Mouse (Mus musculus): ENCODE results near the gene Arhgap24.

Gene Arhgap24

DNA sequence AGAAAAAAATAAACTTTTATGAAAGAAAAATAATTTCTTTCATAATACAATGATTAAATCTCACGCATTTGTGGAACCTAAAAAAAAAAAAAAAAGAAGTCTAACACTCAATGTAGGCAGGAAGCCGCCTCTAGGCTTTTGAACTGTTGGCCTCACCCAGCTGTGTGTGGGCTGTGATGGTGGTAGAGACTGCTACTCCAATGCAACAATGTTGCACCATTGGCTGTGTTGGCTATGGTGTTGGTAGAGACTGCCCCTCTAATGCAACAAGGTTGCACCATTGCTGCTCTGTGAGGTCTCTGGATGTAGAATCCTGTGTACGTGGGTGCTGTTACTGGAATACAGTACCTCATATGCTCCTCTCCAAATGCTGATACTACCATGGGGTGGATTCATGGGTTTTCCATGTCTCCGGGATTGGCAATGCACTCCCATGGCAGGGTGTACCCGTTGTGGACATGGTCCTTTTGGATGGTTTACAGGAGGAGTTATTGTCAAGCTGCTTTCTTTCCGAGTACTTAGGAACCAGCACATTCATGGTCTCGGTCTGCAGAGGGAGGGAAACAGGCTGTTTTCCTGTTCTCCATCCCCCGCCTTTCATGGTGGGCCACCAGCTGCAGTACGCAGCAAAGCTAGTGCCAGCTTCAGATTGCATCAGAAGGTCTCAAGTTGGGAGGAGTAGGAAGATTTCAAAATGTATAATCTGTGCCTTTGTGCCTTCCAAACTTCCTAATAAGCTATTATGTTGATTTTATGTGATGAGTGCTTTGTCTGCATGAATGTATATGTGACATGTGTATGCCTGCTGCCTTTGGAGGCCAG is 186.8 kb downstream of the Arhgap24 start:
- DNase-seq (ENCODE audit: inconsistent age in 2 of 2, low spot score in 1 of 2) = no peak

DNA sequence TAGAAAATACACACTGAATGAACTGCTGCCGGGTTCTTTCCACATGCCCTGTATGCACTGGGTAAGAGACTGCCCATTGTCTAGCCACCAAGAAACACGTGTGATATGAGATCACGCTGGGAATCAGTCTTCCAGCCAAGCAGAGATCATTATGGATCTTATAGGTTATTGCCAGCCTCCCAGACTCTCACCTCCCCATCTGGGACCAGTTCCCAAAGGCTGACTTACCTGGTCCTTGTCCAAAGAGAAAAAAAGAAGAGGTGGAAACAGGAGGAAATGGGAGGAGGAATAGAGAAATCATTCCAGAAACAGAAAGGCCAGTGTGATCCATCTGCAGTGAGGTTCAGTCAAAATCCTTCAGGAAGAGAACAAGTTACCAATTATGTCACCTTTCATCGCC is 189.0 kb downstream of the Arhgap24 start:
- DNase-seq (ENCODE audit: inconsistent age in 2 of 2, low spot score in 1 of 2) = no peak

DNA sequence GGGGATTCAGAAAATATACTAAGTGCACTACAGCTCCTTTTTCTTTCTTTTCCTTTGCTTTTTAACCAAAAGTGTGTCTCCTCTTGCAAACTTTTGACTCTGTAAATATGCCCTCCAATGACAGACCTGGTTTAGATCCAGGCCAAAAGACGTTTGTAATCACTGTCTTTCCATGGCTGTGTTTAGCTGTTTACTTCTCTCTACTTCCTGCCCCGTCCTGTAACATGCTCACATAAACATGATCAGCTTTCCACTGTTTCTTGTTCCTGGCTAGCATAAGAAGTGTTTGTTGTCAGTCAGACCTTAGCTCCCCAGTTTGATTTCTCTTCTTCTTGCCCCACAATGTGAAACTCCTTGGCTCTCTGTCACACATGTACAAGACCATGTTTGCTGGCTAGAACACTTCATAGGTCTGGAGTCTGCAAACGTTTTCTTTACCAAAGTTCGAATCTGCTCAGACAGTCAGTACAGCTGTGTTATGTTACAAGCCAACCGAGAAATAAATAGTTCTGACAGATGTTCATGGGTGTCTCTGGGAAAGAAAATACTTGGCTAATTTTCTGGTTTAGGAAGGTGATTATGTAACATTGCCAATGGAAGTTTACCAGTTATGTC is 189.6 kb downstream of the Arhgap24 start:
- DNase-seq (ENCODE audit: inconsistent age in 2 of 2, low spot score in 1 of 2) = no peak

DNA sequence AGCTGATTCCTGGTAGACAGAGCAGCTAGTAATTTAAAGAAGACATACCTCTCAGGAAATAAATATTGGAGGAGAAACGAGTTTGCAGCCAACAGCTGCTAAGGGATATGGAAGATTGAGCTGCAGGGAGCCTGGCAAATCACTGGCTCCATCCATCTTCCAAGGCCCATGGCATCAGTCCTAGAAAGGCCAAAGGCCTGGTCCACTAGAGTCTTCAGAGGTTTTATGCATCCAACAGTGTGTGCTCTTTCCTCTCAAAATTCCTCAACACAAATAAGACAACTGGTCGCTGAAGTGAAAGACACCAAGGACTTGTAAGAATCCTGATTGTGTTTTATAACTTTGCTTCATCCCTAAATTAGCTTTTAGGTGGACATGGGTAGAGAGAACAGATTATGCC is 194.1 kb downstream of the Arhgap24 start:
- no peak for DNase-seq (ENCODE audit: inconsistent age in 2 of 2, low spot score in 1 of 2)

DNA sequence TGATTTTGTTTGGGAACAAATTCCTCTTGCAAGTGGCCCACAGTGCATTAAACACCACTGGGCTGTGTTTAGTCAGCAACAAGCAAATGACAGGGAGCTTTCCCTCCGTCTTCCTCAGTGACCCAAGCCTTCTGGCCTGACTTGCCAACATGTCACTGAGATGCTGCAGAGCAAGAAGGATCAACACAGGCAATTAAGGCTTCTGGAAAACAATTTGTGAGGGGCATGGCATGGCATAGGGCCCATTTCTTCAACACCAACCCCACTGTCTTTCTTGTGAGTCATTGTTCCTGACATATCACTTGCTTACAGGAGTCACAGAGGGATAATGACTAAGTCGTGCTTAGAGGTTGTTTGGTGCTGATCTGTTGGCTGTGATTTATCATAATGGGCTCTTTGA is 196.0 kb downstream of the Arhgap24 start:
- no peak for DNase-seq (ENCODE audit: inconsistent age in 2 of 2, low spot score in 1 of 2)

DNA sequence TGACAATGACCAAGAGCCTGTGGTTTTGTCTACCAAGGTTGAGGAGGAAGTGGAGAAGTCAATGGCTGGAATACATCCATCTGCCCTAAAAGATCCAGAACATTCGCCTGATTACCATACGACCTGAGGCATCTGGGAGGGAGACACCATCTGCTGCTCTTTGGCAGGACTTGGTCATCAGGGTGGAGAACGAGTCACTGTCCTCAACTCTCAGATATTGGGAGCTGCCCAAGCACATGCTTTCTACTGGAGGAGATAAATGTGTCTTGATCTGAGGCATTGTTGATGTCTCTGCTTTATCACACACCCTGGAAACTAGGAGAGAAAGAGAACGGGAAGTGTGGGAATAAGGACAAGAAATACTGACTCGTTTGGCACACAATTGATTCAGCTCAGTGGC is 206.5 kb downstream of the Arhgap24 start:
- no peak for DNase-seq (ENCODE audit: inconsistent age in 2 of 2, low spot score in 1 of 2)

DNA sequence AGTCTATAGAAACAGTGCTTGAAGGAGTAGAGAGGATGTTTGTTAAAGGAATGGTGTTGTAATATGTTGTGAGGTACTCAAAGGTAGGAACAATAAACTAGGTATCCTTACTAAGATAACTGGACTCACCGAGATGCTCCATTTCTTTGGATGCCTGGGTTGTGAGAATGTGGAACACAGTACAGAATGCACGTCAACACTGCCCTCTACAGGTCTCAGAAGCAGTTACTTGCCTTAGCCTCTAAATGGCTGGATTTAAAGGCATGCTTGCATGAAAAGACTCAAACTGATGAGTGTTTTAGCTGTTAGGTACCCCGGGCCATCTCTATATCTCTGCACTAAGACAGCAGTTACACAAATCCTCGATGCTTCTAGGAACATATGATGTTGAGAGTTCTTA is 211.3 kb downstream of the Arhgap24 start:
- DNase-seq (ENCODE audit: inconsistent age in 2 of 2, low spot score in 1 of 2) = peak; percentile 55 to 89

DNA sequence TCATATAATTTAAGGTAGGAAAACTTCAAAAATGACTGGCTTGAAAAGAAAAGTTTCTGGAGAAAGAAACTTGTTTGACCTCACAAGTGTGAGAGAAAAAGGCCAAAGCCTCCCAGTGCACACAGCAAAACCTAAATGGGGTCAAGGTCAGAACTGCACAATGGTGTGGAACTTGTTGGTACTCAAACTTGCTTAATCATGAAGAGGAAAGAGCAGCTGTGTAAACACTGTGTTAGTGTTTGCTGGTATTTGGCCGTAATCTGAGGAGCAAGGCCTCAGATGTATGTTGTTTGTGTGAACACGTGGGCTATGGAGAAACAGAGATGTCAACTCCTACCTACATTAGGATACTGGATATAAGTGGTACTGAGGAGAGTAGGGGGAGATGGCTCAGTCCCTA is 212.0 kb downstream of the Arhgap24 start:
- no peak for DNase-seq (ENCODE audit: inconsistent age in 2 of 2, low spot score in 1 of 2)

DNA sequence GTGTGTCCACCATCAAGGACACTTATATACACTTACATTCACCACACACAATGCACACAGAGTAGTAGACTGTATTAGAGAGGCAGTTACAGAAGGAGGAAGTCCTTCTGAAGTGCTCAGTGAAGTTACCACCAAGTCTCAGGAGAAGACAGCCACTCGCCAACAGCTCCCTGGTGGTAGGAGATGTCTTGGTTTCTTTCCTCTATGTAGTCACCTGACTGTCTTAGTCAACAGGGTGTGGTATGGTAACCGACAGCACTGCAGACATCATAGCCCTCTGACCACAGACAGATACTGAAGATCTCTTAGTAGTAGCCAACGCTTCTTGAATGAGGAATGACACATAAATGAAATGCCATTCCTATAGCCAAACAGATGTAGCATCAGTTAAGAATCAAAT is 212.7 kb downstream of the Arhgap24 start:
- DNase-seq (ENCODE audit: inconsistent age in 2 of 2, low spot score in 1 of 2) = no peak

DNA sequence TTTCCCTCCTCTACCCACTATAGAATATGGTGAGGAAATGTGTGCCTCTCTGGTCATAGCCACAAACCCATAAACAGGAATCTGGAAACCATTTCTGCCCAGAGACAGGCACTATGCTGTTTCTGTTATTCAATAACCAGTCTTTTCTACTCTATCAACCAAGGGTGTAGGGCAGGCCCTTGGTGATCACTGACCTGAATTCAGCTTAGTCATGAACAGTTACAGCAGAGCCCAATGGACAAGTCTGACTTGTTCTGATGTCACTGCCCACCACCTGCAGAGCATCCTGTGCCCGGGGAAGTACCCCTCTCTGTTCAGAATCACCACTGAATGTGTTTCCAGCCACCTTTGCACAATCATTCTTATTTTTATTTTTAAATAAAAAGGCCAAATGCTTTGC is 216.6 kb downstream of the Arhgap24 start:
- DNase-seq (ENCODE audit: inconsistent age in 2 of 2, low spot score in 1 of 2) = no peak

DNA sequence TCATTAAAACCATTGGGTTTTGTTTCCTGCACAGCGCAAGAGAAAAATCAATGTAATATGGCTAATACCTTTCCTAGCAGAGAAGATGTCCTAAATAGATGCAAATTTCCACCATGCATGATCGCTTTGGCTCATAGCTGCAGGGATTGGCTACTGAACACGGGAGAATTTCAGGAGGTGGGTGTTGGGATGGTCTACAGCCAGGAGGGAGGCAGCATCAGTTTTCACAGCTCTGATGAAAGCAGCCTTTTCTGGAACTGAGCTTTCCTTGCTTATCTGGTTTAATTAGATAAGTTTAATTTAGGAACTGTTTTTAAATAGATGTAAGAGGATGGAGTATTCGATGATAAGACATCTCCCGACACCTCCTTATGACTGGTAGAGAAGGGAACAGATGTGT is 217.2 kb downstream of the Arhgap24 start:
- no peak for DNase-seq (ENCODE audit: inconsistent age in 2 of 2, low spot score in 1 of 2)

DNA sequence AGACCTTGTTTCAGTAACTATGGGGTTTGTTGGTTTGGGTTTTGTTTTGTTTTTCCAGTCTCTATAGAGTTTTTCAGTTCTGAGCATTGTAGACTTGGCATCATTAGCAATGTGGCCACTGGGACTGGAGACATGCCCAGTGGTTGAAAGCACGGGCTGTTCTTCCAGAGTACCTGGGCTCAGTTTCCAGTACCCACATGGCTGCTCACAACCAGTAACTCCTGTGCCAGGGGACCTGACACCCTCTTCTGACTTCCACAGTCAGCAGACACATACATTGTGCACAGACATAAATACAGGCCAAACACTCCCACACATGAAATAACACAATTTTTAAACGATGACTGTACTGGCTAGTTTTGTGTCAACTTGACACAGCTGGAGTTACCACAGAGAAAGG is 217.7 kb downstream of the Arhgap24 start:
- peak in 1 of 2 experiments; percentile 32 for DNase-seq (ENCODE audit: inconsistent age in 2 of 2, low spot score in 1 of 2)

DNA sequence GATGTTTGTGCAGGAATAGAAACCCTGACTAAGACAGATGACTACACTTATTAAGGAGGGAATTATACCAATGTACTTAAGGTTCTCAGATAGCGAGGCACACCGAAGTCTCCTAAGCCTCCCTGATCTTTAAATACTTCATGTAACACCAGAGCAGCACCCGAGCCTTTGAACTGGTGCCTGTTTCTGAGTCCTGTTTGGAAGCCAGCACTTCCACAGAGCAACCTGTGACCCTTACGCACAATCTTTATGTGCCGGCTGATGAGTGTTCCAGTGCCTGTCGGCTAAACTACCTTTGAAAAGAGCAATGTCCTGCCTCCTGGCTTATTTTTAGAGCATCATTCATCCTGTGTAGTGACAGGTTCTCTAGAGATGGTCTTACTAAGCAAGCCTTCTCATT is 221.4 kb downstream of the Arhgap24 start:
- no peak for DNase-seq (ENCODE audit: inconsistent age in 2 of 2, low spot score in 1 of 2)

DNA sequence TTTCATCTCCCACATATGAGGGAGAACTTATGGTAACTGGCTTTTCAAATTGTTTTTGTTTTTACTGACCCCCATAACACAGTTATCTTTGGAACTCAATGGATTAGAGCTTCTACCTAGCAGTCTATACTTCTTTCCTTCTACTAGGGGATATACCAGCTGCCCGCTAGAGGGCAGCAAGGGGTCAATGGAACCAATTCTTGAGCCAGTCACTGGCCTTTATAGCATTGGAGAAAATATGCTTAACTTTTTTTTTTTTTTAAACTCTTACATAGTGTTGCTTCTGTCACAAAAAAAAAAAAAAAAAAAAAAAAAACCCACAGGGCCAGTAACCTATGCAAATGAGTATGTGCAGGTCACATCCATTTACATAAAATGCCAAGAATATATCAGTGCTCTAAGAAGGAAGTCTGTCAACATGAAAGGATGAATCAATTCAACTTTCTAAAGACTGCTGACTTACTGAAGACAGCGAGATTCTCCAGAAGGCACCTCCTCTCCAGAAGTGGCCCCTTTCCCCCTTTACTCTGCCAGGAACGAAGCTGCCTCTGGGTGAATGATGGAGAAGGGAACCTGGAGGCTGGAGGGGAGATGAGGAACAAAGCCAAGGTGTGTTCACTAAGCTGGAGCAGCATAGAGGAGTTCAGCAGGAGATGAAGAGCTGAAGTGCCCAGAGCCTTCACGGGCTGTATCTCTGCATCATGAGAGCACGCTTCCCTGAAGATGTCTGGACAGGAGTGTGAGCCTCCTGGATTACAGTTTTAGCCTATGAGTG is 222.3 kb downstream of the Arhgap24 start:
- DNase-seq (ENCODE audit: inconsistent age in 2 of 2, low spot score in 1 of 2) = peak; percentile 59 to 82

DNA sequence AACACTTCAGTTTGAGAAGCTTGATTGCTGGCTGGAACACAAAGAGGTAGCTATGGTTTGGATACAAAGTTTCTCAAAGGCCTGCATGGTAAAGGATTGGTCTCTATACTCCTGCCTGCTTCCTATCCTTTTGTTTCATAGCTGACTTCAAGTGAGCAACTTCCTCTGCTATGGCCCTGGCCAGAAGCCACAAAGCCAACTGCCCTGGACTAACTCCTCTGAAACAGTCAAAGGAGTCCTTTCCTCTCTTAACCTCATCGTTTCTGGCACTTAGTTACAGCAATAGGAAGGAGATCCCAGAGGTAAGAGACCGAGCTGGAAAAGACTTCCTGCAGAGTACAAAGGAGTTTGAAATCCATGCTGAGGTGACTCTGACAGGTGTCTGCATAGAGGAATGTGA is 224.0 kb downstream of the Arhgap24 start:
- no peak for DNase-seq (ENCODE audit: inconsistent age in 2 of 2, low spot score in 1 of 2)

DNA sequence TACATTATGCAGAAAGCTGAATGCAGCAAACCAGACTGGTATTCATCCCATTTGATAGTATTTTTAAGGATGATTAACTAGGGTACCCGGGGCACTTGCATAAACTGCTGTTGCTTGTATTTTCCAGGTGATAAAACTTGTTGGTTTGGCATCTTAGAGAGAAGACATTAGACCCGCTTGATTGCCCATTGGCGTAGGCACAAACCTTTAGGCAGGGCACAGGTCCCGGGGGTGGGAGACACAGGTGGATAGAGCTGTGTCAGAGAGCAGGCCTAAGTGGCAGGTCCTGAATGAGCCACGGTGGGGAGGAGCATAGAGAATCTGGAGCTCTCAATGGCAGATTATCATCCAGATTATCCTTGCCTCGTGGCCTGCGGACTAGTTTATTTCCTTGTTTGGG is 229.1 kb downstream of the Arhgap24 start:
- DNase-seq (ENCODE audit: inconsistent age in 2 of 2, low spot score in 1 of 2) = no peak

DNA sequence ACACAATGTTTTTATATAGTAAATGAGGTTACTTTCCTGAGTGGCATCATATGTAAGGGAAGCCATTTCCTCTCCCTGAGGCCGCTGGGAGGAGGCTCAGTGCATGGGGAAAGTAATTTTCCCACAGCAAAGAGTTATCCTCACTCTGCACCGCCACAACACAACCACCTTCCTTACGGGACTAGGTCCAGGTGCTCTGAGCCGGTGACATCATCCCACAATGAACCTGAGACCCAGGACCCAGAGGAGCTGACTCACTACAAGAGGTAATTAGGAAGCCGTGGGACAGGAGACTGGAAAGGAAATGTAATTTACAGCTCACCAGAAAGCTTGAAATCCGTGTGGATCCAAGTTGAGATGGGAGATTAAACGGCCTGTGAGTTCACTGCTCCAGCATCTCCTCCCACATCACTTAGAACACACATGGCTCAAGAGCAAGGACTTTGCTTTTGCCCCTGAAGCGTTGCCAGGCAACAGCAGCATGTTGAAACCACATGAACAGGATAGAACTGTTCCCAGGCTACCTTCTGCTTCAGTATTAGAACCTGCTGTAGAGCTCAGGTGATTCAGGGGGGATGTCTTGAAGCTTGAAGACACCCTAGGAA is 238.3 kb downstream of the Arhgap24 start:
- DNase-seq (ENCODE audit: inconsistent age in 2 of 2, low spot score in 1 of 2) = peak in 1 of 2 experiments; percentile 64

DNA sequence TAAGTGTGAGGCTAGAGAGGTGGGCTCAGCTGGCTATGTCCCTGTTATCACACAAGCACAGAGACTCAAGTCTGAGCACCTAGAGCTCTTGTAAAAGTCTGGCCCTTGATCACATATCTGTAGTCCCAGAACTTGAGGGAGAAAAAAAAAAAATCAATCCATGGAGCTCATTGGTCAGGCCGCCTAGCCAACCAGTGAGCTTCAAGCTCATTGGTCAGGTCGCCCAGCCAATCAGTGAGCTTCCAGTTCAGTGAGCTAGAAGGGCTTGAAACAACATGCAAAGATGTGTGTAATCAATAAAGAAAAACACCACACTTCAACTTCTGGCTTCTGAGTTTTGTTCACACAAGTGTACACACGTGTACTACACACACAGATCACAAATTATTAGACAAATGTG is 242.4 kb downstream of the Arhgap24 start:
- DNase-seq (ENCODE audit: inconsistent age in 2 of 2, low spot score in 1 of 2) = no peak

DNA sequence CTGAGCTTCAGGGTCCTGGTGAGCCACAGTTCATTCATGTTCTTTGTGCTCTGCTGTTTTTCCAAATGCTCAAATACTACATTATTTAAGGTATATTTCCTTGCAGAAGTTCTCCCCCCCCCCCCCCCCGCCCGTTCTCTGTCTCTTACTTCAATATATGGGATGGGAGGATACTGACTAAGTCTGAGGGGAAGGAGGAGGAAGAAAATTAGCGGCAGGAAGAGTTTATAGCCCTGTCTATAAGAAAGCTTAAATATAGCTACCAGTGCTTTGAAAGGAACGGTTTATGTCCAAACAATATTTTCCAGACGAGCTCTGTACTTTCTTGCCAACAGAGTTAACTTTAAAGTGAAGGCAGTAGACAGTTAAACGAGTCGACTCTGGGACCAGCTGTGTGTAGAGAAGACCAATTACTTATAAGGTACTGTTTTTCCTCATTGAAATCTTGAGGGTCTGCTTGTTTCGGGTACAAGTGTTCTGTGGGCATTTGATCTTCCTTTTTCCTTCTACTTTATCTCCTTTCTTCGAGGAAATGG is 243.7 kb downstream of the Arhgap24 start:
- no peak for DNase-seq (ENCODE audit: inconsistent age in 2 of 2, low spot score in 1 of 2)

DNA sequence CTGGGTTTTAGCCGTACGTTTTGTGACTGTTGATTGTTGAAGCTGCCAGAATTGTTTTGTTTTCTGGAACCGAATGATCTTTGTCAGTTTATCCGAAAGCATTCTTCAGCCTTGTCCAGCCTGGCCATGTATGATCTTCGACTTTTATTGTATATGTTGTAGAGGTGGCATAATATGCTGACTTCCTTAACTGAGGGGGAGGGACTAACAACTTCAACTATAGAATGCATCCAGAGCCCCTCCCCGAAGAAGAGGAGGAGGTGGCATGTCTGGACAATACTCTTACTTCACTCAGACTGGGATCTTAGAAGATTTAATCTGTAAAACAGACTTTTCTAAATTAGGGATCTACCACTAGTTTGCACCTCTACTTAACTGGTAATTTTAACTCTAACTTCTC is 244.2 kb downstream of the Arhgap24 start:
- DNase-seq (ENCODE audit: inconsistent age in 2 of 2, low spot score in 1 of 2) = peak in 1 of 2 experiments; percentile 52

DNA sequence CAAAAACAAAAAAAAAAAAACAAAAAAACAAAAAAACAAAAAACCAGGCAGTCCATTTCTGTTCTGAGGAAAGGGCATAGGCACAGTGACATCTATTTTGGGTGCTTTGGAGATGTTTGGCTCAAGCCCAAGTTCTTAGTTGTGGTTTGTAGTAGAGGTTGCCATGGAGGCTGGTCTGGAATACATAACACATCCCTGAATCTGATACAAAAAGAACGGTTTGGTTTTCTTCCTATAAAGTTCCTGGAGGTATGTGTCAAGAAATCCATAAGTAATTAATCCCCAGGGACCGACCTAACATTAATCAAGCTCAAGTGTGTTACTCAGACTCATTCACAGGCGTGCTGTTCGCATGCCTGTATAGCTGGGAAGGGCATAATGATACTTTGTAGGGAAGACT is 245.8 kb downstream of the Arhgap24 start:
- DNase-seq (ENCODE audit: inconsistent age in 2 of 2, low spot score in 1 of 2) = peak in 1 of 2 experiments; percentile 50
